Mouse (Mus musculus) megakaryocyte, embryonic 14.5 days (primary cell): ENCODE results near the gene Txn1.

Source experiments
- FLI1 ChIP-seq: IDR thresholded peaks from 2 replicates; pipeline ENCODE4 v1.6.1; 2012; ENCODE audit warnings: low read length, inconsistent platforms, mixed read lengths
- GATA1 ChIP-seq: IDR thresholded peaks from 3 replicates; pipeline ENCODE4 v1.6.1; 2012; ENCODE audit warnings: mixed read lengths, low read length, inconsistent platforms, borderline replicate concordance

DNA sequence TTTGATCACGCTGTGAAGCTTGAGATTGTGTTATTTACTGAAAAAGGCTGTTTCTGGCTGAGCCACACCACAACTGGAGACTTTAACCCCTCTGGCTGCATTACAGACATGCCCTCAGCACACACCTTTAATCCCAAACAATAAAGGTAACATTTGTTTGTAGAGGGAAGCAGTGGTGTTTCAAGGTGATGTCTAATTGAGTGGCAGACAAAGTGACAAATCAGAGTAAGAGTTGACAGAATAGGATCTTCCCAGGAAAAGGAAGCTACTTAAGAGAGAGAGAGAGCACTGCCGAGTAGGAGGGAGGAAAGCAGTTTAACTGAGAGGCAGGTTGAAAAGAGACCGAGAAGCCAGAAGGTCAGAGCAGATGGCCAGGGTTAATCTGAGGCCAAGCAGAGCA is 47.3 kb upstream of the Txn1 start:
- TF ChIP-seq GATA1 (no peak), FLI1 (no peak)
